Mouse (Mus musculus): ENCODE data around the gene Atp6v0a1.

DNA sequence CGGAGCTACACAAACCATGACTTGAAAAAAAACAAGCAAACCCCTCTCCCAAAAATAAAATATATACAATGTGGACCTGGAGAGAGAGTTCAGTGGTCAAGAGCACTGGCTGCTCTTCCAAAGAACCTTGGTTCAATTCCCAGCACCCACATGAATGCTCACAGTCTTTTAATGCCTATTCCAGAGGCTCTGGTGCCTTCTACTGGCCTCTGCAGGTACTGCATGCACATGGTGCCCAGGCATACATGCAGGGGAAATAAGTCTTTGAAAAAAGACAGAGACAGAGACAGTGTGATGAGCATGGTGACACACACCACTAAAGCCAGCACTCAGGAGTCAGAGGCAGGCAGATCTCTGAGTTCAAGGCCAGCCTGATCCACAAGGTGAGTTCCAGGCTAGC is 44.7 kb downstream of the Atp6v0a1 start:
- TF ChIP-seq POLR2A (IDR thresholded peaks at IDR 0.05; ENCODE audit: low read depth, low read length) = no peak
- no peak for TF ChIP-seq CTCF (IDR thresholded peaks at IDR 0.05; ENCODE audit: borderline replicate concordance, insufficient read depth, low read length)
